Mouse (Mus musculus) urinary bladder, postnatal 10 days (tissue): ENCODE data around the gene Parp16.
"Not testable (repeated sequence)": the region's sequence is repeated elsewhere in the genome, so short reads cannot be mapped to it uniquely, and the experiment has no call there.

Experiments
- DNase-seq: peaks from one replicate; pipeline ENCODE4 v3.0.0; 2022; ENCODE audit warnings: low spot score

Gene Parp16

GRCm38 (mm10) chr9:65178336-65179213 is 16.6 kb upstream of the Parp16 start:
- no peak for DNase-seq

DNA sequence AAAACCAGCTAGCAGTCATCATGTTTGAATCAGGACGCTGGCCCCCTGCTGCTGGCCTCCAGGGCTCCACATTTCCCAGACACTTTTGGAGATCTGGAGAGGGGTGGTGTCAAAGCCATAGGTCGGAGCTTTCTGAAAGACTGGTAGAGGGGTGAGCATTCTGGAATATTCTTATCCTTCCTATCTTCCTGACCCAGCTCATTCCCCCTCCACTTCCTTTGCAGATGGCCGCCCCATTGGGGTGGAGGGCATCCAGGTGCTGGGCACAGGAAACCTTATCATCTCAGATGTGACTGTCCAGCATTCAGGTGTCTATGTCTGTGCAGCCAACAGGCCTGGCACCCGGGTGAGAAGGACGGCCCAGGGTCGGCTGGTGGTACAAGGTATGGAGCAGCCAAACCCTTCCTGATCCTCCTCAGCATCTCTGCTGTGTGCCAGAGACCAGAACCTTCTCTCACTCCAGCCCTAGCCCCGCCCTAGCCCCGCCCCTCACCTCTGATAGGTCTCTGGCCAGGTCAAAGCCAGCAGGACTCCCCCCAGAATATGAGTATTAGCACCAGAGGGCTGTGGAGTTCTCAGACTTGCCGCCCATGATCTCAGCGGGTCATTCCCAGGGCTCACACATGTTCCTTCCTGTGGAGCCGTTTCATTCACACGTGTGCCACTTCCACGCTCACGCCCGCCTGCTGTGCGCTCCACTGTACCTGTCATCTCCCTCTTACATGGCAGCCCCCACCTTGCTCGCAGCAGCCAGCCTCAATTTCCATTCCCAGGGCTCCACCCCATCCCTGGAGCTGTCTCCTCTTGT is 15.1 kb upstream of the Parp16 start:
- no peak for DNase-seq

DNA sequence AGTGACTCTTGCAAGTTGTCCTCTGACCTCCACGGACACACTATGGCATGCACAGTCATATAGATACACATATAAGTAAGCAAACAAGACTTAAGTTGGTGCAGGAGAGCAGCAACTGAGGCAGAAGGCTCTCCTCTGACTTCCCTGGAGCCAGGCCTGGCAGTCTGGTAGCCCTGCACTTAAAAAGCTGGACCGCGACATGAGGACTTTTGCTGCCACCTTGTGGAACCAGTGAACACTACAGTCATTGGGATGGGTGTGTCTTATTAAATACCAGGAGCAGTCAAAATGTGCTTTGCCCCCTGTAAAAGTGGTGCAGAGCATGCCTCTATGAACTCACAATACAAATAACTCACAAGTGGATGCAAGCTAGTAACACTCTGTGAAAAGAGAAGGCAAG is 6.6 kb upstream of the Parp16 start:
- no peak for DNase-seq

- no peak for DNase-seq
Measured at GRCm38 (mm10) chr9:65190306-65190705, 4.8 kb upstream of the Parp16 start.

DNA sequence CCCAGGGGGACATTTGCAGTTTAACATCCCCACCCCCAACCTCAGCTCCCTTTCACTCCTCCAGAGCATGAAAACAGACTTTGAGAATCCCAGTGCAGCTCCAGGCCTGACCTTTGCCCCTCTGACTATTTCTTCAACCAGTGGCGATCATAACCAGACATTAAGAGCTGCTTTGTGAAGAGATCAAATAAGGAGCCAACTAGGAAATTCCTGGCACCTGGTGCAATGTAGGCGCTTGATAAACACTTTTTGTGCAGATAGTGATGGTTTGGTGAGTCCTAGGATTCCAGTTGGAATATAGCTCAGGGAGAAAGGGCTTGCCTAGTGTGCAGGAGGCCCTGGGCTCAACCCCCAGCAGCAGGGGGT is 3.8 kb upstream of the Parp16 start:
- DNase-seq = no peak

DNA sequence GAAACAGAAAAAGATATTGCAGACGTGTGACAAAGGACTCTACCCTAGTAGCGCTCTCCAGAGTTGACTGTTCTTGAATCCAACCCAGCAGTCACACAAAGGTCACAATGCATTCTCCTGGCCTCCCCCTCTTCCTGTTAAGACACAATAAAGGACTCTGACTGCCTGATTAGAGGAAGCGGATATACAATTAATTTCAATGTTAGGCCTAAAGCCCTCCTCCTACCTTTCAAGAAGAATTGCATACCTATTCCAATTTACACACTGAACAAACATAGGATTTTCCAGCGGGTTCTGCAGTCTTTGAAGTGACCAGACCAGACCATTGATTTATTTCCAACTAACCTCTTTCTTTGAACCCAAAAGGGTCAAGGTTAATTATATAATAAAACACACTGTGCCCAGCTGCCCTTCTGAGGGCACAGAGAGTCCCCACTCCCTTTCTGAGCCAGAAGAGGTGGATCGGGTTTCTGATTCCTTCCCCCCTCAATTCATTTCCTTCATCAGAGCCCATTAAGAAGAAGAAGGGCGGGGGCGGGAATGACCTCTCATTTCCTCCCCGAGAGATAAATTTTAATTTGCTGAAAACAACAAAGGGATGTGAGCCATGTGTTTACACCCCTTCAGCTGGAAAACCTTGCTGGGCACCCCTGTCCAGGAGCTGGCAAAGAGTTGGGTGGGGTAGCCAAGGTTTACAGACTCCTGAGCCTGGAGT is 3.2 kb upstream of the Parp16 start:
- DNase-seq = no peak

- DNase-seq = no peak
Measured at GRCm38 (mm10) chr9:65193214-65193613, 1.9 kb upstream of the Parp16 start.

DNA sequence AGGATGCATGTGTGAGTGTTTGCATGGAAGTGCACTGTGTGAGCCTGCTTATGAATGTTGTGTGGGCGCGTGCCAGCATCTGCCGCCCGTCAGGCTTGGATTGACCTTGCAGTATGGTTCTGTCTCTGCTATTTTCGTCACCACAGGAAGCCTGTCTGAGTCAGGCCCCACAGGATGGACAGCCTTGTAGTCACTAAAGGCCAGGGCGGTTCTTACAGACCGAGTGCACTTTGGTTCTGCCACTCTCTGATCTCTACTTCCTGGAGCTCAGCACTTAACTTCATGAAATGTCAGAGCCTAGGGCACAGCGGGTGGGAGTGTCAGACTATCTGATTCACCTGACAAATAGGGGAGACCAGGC is 448 bp downstream of the Parp16 start:
- DNase-seq = no peak

GRCm38 (mm10) chr9:65195982-65196737 is 1.0 kb downstream of the Parp16 start:
- DNase-seq = no peak

DNA sequence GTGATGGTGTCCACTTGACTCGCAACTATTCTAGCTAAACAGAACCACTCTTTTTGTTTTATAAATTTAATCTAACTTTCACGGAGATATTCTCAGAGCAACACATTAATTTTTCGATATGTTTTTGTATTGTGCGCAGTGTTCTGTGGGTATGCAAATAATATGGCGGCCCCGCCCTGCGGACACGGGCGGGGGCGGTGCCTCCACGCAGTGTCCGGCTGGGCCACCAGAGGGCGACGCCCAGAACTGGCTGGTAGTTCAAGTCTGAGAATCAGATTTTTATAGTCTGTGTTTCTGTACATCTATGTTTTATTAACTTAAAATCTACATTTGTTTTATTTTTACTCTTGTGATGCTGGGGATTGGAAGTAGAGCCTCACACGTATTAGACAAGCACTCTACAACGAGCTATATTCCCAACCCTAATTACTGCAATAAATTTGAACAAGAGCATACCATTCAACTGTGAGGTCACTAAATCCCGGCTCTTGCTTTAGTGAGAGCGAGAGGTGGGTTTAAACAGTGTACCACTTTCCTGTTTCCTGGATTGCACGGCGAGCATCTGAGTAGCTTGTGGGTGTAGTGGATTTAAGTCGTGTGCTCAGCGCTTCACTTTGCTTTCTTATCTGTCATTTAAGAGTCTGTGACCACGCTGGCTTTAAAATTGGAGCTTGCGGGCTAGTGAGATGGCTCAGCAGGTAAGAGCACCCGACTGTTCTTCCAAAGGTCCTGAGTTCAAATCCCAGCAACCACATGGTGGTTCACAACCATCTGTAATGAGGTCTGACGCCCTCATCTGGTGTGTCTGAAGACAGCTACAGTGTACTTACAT is 1.8 kb downstream of the Parp16 start:
- DNase-seq = peak; percentile 87

DNA sequence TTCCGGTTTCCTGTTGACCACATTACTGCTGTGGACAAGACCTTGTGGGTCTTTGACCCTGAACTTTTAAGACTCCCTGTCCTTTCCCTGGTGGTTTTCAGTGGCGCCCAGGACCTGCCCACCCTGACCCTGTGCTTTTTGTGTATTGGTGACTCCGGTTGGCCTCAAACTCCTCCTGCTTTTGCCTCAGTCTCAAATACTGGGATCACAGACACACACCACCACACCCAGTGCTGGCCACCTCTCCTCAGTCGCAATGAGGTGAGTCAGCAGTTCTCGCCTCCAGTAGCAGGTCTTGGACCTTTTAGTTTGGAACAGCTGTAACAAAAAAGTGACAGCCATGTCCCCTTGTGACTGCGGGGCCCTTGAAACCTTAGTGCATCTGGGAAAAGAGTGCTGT is 2.7 kb downstream of the Parp16 start:
- no peak for DNase-seq

DNA sequence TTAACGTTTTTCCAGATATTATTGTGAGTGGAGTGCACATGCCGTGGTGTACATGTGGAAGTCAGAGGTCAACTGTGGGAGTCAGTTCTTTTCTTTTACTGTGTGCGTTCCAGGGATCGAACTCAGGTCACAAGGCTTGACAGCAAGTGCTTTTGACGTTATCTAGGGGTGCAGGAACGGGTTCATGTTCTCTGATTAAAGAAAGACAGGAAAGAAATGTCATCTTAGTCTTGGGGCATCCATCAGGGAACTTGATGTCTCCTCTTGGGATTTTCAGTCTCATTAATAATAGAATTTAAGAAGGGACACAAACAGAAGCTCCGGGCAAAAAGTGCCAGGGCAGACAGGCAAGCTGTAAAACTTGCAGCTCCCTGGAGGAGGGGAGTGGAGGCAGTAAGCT is 4.6 kb downstream of the Parp16 start:
- DNase-seq = no peak

GRCm38 (mm10) chr9:65200606-65201005 is 5.5 kb downstream of the Parp16 start:
- DNase-seq = no peak

DNA sequence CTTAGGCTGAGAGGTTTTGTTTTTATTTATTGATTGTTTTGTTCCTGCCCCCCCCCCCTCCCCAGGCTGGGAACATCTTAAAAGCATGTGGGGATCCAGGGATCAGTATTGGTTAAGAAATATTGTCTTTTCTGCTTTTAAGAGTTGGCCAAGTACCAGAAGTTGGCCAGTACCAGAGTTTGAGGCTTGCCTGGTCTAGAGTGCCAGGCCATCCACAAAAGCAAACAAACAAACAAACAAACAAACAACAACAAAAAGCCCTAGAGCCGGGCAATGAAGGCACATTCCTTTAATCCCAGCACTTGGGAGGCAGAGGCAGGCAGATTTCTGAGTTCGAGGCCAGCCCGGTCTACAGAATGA is 5.8 kb downstream of the Parp16 start:
- DNase-seq = no peak

GRCm38 (mm10) chr9:65201381-65202164 is 6.4 kb downstream of the Parp16 start:
- no peak for DNase-seq

GRCm38 (mm10) chr9:65202165-65202754 is 7.1 kb downstream of the Parp16 start:
- DNase-seq = no peak

DNA sequence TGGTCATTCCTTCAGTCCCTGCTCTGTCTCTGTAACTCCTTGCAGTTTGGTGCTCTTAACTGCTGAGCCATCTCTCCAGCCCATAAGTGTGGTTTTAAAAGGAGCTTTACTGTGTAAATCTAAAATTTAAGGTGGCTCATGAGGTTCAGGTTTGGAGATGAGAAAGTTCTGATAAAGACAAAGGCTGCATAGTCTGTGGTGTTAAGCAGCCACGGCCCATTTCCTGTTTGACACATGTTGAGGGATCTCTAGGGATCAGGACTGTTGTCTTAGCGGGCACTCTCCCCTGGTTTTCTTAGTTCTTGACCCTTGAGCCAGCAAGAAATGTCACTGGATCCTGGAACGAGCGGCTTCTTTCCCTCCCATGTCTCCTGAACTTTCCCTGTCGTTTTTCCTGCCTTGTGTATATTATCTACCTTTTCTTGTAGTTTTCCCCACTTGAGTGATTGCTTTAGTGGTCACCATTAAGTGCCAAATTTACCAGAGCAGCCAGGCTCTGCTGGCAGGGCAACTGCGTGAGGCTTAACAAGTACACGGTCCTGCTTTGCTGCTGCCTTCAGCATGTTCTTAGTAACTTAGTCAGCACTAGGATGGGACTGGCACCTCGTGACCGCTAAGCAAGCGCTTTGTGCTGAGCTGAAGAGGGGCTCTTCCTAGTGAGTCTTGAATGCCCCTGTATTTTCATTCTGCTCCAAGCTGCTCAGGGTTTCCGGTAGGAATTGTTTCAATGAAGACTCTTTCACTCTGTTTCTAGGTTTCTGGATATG is 10.1 kb downstream of the Parp16 start:
- DNase-seq = no peak

DNA sequence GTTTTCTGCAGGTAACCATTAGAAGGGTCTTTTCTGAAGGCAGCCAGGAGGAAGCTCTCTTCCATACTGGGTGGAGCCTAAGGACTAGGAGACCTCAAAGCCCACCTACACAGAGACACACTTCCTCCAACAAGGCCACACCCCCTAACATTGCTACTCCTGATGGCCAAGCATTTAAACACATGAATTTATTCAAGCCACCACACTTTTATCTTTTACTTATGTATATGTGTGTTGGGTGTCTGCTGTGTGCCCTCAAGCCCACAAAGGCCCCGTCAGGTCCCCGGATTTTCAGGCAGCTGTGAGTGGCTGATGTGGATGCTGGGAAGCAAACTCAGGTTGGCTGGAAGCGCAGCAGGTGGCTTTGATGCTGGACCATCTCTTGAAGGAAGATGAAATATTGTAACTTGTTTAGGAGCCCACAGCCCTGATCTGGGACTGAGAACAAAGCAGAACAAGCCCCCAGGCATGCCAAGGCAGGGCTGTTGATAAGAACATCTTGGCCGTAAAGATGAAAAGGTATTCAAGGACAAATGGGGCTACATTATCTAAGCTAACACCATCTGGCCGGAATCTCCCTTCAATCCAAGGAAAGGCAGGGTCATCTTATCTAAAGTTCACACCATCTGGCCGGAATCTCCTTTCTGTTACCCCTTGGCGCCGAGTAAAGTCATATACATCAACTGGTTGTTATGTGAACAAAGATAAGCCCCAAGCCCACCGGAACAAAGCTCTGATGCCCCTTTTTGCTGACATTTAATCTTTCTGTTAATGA is 12.1 kb downstream of the Parp16 start:
- not testable (repeated sequence) for DNase-seq
